Mouse (Mus musculus) heart, adult 2 months (tissue): ENCODE results near the gene Gm11032.

Experiments
- CTCF ChIP-seq: fragments of 200-600 bp; IDR thresholded peaks from 2 replicates; pipeline ENCODE4 v1.8.1; 2022; ENCODE audit warnings: antibody characterized with exemption, mild to moderate bottlenecking, moderate library complexity
- POLR2A ChIP-seq: fragments of 200-500 bp; IDR thresholded peaks from 2 replicates; pipeline ENCODE4 v1.6.1; 2011; ENCODE audit warnings: mild to moderate bottlenecking, low read depth, low read length, control low read depth; ENCODE audit not compliant: insufficient read depth

DNA sequence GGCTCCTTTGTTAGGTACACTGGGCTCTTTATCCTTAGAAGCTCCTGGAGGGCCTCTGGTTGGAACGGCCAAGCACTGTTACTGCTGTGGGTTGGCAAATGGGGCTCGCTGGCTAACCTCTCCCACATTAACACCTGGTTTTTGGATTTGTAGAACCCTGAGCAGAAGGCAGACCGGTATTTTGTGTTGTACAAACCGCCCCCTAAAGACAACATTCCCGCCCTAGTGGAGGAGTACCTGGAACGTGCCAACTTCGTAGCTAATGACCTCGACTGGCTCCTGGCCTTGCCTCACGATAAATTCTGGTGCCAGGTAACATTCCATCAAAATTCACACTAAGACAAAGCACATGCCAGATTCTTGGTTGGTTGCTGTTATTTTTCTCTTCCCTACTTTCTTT, 26.5 kb downstream of the Gm11032 start:
- no peak for TF ChIP-seq POLR2A
- no peak for TF ChIP-seq CTCF
